Mouse (Mus musculus) kidney, embryonic 16.5 days (tissue): ENCODE data around the gene Vmn1r3. TPM values are rescaled to one million over a fixed set of nuclear protein-coding genes. Genes with fewer than 3 reads are reported as not detected.
"Not testable (repeated sequence)": the region's sequence is repeated elsewhere in the genome, so short reads cannot be mapped to it uniquely, and the experiment has no call there.

Experiments used
- ATAC-seq: fragments of 200-750 bp; cut with Nextera tagmentation; 2 replicates; pipeline ENCODE4 v1.8.0; 2017; ENCODE audit warnings: moderate TSS enrichment; ENCODE audit not compliant: low FRiP score, low TSS enrichment
- H3K27ac ChIP-seq: fragments of 300-500 bp; sonication (generic); 2 replicates; pipeline ENCODE4 v1.5.1; 2014; ENCODE audit warnings: low read length
- H3K27me3 ChIP-seq: fragments of 300-500 bp; sonication (generic); 2 replicates; pipeline ENCODE4 v1.6.1; 2014; ENCODE audit warnings: low read length, control low read depth, mixed read lengths; ENCODE audit not compliant: insufficient read depth
- H3K36me3 ChIP-seq: fragments of 300-500 bp; sonication (generic); 2 replicates; pipeline ENCODE4 v1.6.1; 2014; ENCODE audit warnings: low read length, control low read depth, mixed read lengths; ENCODE audit not compliant: insufficient read depth
- H3K4me1 ChIP-seq: fragments of 300-500 bp; sonication (generic); 2 replicates; pipeline ENCODE4 v1.6.1; 2014; ENCODE audit warnings: low read length, control low read depth, mixed read lengths; ENCODE audit not compliant: insufficient read depth
- H3K4me2 ChIP-seq: fragments of 300-500 bp; sonication (generic); replicated peaks from 2 replicates; pipeline ENCODE4 v1.6.1; 2014; ENCODE audit warnings: low read depth, low read length
- H3K4me3 ChIP-seq: fragments of 300-500 bp; sonication (generic); 2 replicates; pipeline ENCODE4 v1.5.1; 2014; ENCODE audit warnings: mild to moderate bottlenecking, low read length
- H3K9ac ChIP-seq: fragments of 300-500 bp; sonication (generic); replicated peaks from 2 replicates; pipeline ENCODE4 v1.6.1; 2014; ENCODE audit warnings: low read length
- H3K9me3 ChIP-seq: fragments of 300-500 bp; sonication (generic); 2 replicates; pipeline ENCODE4 v1.6.1; 2016; ENCODE audit warnings: low read length, control low read depth
- WGBS: fragments of 180-500 bp; shearing (Covaris S2); extraction: QIAGEN DNeasy Blood & Tissue Kit; methylation state at CpG from one replicate; pipeline ENCODE4 v1.1.7; 2014; 5-methylcytosine and 5-hydroxymethylcytosine counted together
- polyA plus RNA-seq: library from polyadenylated mRNA; unstranded; fragments of >200 nt; fragmentation: Nextera tagmentation; extraction: Ambion mirVana; gene quantifications from 2 replicates; pipeline ENCODE4 v1.2.1, GENCODE M21; 2015

Vmn1r3 gene
- polyA plus RNA-seq, 1 experiment from 2014 or later, result not detected

GRCm38 (mm10) chr4:3153320-3153719, 31.8 kb downstream of the Vmn1r3 start:
- not testable (repeated sequence) for H3K4me3 ChIP-seq, H3K4me1 ChIP-seq, ATAC-seq, H3K27ac ChIP-seq, H3K36me3 ChIP-seq, H3K27me3 ChIP-seq, H3K4me2 ChIP-seq, H3K9ac ChIP-seq, H3K9me3 ChIP-seq
- 64% methylated on average over 2 of the region's 2 CpGs for WGBS

GRCm38 (mm10) chr4:3147926-3148325, 37.2 kb downstream of the Vmn1r3 start:
- WGBS, result no CpG with 5 or more reads among the region's 3 CpGs
- H3K9ac ChIP-seq, H3K4me2 ChIP-seq, H3K4me3 ChIP-seq, H3K9me3 ChIP-seq, ATAC-seq, H3K36me3 ChIP-seq, H3K4me1 ChIP-seq, H3K27me3 ChIP-seq, H3K27ac ChIP-seq: not testable (repeated sequence)

Other genes starting within 250 kb of the Vmn1r3 start
- gene Vmn1r2, start 18.0 kb downstream of the Vmn1r3 start, polyA plus RNA-seq, result not detected in 2 replicates